Mouse (Mus musculus): ENCODE measurements around the gene Nrip1.

The Nrip1 gene

GRCm38 (mm10) chr16:76372045-76372940 lies 1.3 kb downstream of the Nrip1 start:
- peak; percentile 28 for ATAC-seq (ENCODE audit: low TSS enrichment)

GRCm38 (mm10) chr16:76371614-76371917 lies 2.1 kb downstream of the Nrip1 start:
- no peak for ATAC-seq (ENCODE audit: low TSS enrichment)

- no peak for ATAC-seq (ENCODE audit: low TSS enrichment)
These were observed 2.7 kb downstream of the Nrip1 start for GRCm38 (mm10) chr16:76370716-76371613.

DNA sequence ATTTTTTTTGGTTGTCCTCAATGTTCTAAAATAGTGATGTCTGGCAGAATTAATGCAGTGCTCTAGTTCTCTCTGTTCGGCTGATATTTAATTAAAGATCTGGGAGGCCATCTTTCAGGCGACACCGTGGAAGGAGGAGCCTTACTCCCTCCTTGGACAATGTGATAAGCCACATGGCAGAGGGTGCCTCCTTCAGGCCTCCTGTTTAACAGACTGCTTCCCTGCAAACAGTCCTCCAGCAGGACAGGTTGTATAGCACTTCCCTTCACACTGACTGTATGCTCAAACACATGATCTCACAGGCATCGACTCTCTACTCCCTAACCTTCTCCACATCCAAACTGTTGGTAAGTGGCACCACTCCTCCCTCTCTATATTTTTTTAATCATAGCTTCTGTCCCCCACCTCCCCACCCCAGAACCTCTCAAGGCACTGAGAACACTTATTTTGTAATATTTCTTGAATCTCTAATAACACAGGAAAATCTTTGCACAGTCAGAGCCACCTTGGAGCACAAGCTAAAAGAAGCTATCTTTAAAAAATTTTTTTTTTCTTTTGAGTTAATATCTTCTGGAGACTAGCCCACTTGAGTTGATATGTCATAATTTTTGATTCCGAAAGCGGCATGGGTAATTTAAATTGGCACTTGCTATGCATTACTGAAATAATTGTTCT lies 3.4 kb downstream of the Nrip1 start:
- ATAC-seq (ENCODE audit: low TSS enrichment) = peak; percentile 12; the same call in 1 of the 2 replicates

- no peak for ATAC-seq (ENCODE audit: low TSS enrichment)
These were observed 4.4 kb downstream of the Nrip1 start for GRCm38 (mm10) chr16:76369236-76369635.

- ATAC-seq (ENCODE audit: low TSS enrichment) = no peak
These were observed 6.2 kb downstream of the Nrip1 start for GRCm38 (mm10) chr16:76367261-76367908.

GRCm38 (mm10) chr16:76365790-76366406 lies 7.7 kb downstream of the Nrip1 start:
- no peak for ATAC-seq (ENCODE audit: low TSS enrichment)

DNA sequence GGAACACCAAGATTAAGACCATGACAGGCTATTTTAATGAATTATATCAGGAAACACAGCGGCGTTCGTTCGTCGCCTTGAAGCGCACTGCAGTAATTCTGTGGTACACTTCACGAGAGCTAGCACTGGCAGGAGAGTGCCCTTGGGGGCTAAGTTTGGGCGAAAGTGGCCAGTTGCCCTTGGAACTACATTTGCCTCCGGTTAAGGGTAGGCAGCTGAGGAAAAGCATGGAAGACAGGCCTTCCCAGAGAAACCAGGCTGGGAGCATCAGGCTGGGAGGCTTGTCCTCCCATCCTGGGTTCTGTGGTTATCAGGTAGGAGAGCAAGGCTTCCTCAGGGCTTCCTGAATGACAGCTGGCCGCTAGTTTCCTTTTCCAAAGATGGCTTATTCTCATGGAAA lies 8.4 kb downstream of the Nrip1 start:
- no peak for ATAC-seq (ENCODE audit: low TSS enrichment)

- ATAC-seq (ENCODE audit: low TSS enrichment) = no peak
These were observed 10.0 kb downstream of the Nrip1 start for GRCm38 (mm10) chr16:76363641-76364040.

- ATAC-seq (ENCODE audit: low TSS enrichment) = peak; percentile 36
These were observed 10.6 kb downstream of the Nrip1 start for GRCm38 (mm10) chr16:76362982-76363381.

DNA sequence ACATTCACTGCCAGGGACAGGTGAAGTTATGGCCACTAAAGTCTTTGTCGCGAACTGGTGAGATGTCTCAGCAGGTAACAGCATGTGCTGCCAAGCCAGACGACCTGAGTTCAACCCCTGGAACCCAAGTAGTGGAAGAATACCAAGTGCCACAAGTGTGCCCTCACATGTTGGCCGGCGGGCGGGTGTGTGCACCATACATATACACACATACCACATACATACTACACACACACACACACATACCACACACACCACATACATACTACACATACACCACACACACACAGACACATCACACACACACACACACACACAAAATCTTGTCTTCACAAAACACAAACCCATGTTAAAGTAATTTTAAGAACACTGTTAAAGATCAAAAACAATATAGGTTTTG lies 13.2 kb downstream of the Nrip1 start:
- no peak for ATAC-seq (ENCODE audit: low TSS enrichment)

- ATAC-seq (ENCODE audit: low TSS enrichment) = peak; percentile 68
These were observed 14.9 kb downstream of the Nrip1 start for GRCm38 (mm10) chr16:76358757-76359156.

- ATAC-seq (ENCODE audit: low TSS enrichment) = no peak
These were observed 15.4 kb downstream of the Nrip1 start for GRCm38 (mm10) chr16:76358128-76358748.

- no peak for ATAC-seq (ENCODE audit: low TSS enrichment)
These were observed 16.5 kb downstream of the Nrip1 start for GRCm38 (mm10) chr16:76357155-76357554.

GRCm38 (mm10) chr16:76355947-76356550 lies 17.6 kb downstream of the Nrip1 start:
- no peak for ATAC-seq (ENCODE audit: low TSS enrichment)

GRCm38 (mm10) chr16:76355267-76355666 lies 18.4 kb downstream of the Nrip1 start:
- no peak for ATAC-seq (ENCODE audit: low TSS enrichment)

GRCm38 (mm10) chr16:76354841-76355240 lies 18.8 kb downstream of the Nrip1 start:
- no peak for ATAC-seq (ENCODE audit: low TSS enrichment)

- ATAC-seq (ENCODE audit: low TSS enrichment) = no peak
These were observed 19.3 kb downstream of the Nrip1 start for GRCm38 (mm10) chr16:76354289-76354688.

DNA sequence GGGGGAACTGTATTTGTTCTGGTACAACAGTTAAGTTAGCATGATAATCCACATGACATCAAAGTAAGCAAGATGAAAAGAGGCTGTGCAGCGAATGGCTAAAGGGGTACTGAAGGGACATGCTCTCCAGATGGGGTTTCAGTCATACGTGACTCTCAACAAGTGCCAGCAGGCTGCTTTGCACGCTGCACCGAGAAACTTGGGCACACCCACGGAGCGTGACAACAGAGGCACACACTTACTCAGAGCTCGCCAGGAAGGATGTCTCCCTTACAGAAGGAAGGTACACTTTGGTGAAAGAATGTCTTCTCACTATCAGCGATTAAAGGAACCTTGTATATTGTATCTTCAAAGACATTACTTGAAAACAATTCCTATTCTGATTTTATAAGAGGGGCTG lies 22.7 kb downstream of the Nrip1 start:
- ATAC-seq (ENCODE audit: low TSS enrichment) = peak; percentile 73

DNA sequence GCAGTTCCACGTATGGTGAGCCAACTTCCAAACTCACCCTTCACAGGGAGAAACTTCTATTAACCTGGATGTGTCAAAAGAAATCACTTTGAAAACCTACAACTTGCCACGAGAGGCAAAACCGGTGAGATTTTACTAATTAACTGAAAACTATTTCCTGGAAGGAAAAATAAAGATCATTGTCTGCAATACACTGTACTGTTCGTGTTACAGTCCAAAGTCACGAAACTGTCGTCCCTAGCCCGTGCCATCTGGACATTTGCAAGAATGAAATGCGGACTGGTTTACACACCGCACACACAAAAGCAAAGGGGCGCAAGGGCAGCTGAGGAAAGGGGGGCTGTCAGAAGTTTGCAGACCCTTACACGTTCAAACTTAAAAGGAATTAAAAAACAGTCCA lies 24.6 kb downstream of the Nrip1 start:
- ATAC-seq (ENCODE audit: low TSS enrichment) = no peak

Data from frontal cortex, adult (tissue).